Mouse (Mus musculus): ENCODE results near the gene Gm5767. TPM values are rescaled to one million over a fixed set of nuclear protein-coding genes. Genes with fewer than 3 reads are reported as not detected.
"Not testable (repeated sequence)": the region's sequence is repeated elsewhere in the genome, so short reads cannot be mapped to it uniquely, and the experiment has no call there.

Gene Gm5767
- polyA plus RNA-seq, 1 experiment from 2014 or later, result not detected

DNA sequence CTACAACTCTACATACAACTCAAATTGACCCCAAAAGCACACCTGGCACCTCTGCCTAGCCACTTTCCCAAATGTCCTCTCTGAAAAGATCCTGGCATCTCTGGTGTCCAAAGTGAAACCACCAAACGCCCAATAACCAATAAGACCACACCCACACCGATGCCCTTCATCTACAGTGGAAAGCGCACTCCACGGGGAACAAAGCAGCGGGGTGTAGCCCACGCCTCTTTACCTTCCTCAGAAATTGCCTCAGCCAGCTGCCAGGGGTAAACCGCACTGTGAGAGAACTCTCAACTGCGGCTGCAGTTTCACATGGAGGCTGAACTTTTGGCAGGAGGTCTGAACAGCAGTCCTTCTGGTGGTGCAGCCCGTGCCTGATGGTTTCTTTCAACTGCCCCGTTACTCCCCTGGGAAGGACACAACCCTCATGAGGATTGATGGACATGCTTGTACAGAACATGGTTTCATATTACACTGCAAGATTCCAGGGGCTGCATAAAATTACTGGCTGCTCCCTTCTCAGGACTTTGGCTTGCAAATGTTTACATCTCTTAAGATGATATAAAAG, 35.0 kb downstream of the Gm5767 start:
- no peak for ATAC-seq (replicated peaks; ENCODE audit: insufficient number of reproducible peaks, insufficient read depth, low FRiP score, low read depth)
- H3K4me2 ChIP-seq, result no peak overlapping the region
- 72% methylated on average over 10 of the region's 10 CpGs for WGBS

DNA sequence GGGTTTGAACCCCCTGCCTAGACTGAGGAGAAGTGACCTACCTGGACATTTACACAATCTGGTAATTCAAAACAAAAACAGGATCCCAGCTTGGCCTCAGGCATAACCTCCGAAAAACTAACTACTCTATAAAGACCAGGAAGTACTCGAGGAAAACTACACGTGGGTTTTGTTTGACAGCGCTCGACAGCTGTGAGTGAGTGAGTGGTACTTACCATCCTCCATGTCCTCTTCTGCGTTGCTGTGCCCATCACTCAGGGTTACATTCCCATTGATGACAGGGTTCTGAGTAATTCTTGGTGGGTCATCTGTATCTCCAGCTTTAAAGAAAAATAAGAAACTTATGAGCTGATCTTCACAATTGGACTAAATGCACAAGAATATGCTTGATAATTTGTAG, 35.7 kb downstream of the Gm5767 start:
- Histone ChIP-seq H3K4me3 (no peak overlapping the region), H3K27ac (no peak overlapping the region), H3K4me2 (no peak overlapping the region), H3K9ac (no peak overlapping the region), H3K36me3 (peaks cover 42% of the 10 kb centered on the region), H3K9me3 (replicated peaks) (no peaks in the 10 kb centered on the region), H3K27me3 (no peaks in the 10 kb centered on the region), H3K4me1 (replicated peaks) (peaks cover 22% of the 10 kb centered on the region)
- WGBS, result 63% methylated on average over 6 of the region's 6 CpGs
- no peak for ATAC-seq (replicated peaks; ENCODE audit: insufficient number of reproducible peaks, insufficient read depth, low FRiP score, low read depth)

More for the DNA sequence above, 35.0 kb downstream of the Gm5767 start:
- Histone ChIP-seq H3K9me3 (replicated peaks) (no peaks in the 10 kb centered on the region), H3K27ac (no peak overlapping the region), H3K36me3 (peaks cover 49% of the 10 kb centered on the region), H3K4me1 (replicated peaks) (peaks cover 22% of the 10 kb centered on the region), H3K9ac (no peak overlapping the region), H3K4me3 (no peak overlapping the region), H3K27me3 (no peaks in the 10 kb centered on the region)

DNA sequence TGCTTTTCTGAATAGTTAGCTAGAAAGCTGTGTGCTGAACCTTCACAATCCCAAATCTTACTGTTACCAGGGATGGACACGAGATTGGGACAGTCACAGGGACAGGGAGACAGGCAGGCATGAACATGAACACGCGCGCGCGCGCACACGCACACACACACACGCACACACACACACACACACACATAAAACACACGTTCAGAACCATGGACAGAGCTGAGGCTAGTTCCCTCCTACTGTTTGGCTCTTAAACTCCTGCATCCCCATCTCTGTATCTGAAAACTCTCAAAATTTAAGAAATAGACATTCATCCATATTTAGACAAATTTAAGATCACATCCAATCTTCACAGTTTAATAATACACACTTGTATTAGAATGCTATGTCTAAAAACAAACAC, 37.2 kb downstream of the Gm5767 start:
- ATAC-seq (replicated peaks; ENCODE audit: insufficient number of reproducible peaks, insufficient read depth, low FRiP score, low read depth), result no peak
- H3K27me3 ChIP-seq, result no peaks in the 10 kb centered on the region
- 89% methylated on average over 10 of the region's 10 CpGs for WGBS

DNA sequence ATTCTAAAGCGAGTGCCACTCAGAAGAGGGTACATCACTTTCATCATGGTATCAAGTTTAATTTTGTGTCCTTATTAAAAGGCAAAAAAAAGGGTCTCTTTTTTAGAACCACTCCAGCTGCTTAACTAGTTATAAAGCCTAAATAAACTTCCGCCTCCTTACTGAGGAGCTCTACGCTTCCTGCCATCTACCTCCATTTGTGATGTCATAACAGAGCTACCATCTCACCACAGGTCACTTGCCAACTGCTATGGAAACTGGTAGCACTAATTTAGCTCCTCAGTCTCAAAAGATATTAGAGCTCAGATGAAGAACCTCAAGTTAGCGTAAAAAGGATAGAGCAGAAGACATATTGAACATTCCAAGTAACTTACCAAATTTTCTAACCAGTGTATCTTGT, 39.9 kb downstream of the Gm5767 start:
- 93% methylated on average over 4 of the region's 4 CpGs for WGBS
- H3K4me2 ChIP-seq, result no peak overlapping the region
- H3K4me3 ChIP-seq, result no peak overlapping the region
- H3K9me3 ChIP-seq (replicated peaks), result no peaks in the 10 kb centered on the region
- no peak overlapping the region for H3K9ac ChIP-seq
- H3K27me3 ChIP-seq, result no peaks in the 10 kb centered on the region
- no peak for ATAC-seq (replicated peaks; ENCODE audit: insufficient number of reproducible peaks, insufficient read depth, low FRiP score, low read depth)
- H3K4me1 ChIP-seq (replicated peaks), result peaks cover 13% of the 10 kb centered on the region
- peaks cover 10% of the 10 kb centered on the region; the same call in 1 of the 2 replicates for H3K36me3 ChIP-seq
- H3K27ac ChIP-seq, result no peak overlapping the region

More for the DNA sequence above, 37.2 kb downstream of the Gm5767 start:
- Histone ChIP-seq H3K4me1 (replicated peaks) (peaks cover 21% of the 10 kb centered on the region), H3K9me3 (replicated peaks) (no peaks in the 10 kb centered on the region), H3K4me2 (no peak overlapping the region), H3K27ac (no peak overlapping the region), H3K9ac (no peak overlapping the region), H3K36me3 (peaks cover 28% of the 10 kb centered on the region), H3K4me3 (no peak overlapping the region)

DNA sequence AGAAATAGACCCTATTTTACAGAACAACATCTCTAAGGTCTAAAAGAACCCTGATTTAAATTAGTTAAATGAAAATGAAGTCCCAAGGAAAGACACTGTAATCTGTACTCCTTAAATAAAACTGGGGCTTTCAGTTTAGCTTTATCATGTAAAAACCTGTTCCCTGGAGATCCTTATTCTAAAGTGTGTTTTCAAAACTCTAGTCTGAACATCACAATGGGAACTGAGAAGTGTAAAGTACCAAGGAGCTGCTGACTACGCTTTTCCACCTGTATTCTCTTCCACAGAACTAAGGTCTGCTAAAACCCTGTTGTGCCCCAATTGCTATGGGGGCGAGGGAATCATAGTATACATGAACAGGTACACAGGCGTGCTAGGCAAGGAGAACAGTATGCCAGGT, 43.5 kb downstream of the Gm5767 start:
- Histone ChIP-seq H3K9ac (no peak overlapping the region), H3K4me3 (no peak overlapping the region), H3K4me2 (no peak overlapping the region), H3K27ac (no peak overlapping the region), H3K9me3 (replicated peaks) (no peaks in the 10 kb centered on the region), H3K4me1 (replicated peaks) (peaks cover 12% of the 10 kb centered on the region; the same call in 1 of the 2 replicates), H3K36me3 (no peaks in the 10 kb centered on the region), H3K27me3 (no peaks in the 10 kb centered on the region)
- 85% methylated on average over 3 of the region's 3 CpGs for WGBS
- ATAC-seq (replicated peaks; ENCODE audit: insufficient number of reproducible peaks, insufficient read depth, low FRiP score, low read depth), result no peak

DNA sequence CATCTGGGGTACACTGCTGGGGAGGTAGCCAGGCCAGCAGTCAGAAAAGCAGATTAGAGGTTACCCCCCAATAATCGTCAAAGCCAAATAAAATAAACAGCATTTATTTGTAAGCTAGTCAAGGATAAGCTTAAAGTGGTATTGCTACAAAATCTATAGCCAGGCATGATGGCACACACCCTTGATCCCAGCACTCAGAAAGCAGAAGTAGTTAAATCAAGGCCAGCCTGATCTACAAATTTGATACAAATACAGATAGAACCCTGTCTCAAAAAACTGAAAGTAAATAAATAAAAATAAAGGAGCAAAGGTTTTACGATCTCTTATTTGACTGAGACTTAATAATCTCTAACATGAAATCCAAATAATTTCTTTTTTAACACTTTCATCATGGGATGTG, 45.2 kb downstream of the Gm5767 start:
- Histone ChIP-seq H3K9me3 (replicated peaks) (no peaks in the 10 kb centered on the region), H3K9ac (no peak overlapping the region), H3K36me3 (no peaks in the 10 kb centered on the region), H3K4me3 (no peak overlapping the region), H3K27me3 (no peaks in the 10 kb centered on the region), H3K4me1 (replicated peaks) (peaks cover 16% of the 10 kb centered on the region), H3K27ac (no peak overlapping the region), H3K4me2 (no peak overlapping the region)
- ATAC-seq (replicated peaks; ENCODE audit: insufficient number of reproducible peaks, insufficient read depth, low FRiP score, low read depth), result no peak
- WGBS, result 83% methylated on average over 2 of the region's 2 CpGs

DNA sequence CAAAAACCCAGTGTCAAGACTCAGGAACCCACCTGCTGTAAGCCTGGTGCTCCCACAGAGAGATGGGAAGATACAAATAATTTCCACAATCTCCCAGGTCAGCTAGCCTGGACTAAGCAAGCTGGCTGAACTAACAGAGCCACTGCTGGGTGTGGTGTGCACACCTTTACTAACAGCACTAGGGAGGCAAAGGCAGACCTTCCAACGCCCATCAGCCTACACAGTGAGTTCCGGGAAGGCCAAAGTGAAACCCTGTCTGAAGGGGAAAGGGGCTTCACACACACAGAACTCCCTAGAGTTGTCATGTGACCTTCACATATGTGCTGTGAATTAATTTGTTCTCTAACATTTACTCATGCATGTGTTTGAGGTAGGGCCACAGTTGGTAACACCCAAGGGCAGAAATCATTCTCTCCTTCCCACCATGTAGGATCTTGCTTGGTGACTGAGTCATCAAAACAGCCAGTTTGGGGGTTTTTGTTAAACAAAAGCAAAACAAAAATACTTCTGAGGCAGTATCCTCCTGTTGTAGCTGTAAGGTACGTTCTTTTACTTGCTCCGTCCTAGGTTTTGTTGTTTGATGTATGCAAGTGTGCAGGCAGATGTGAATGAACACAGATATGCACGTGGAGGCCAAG, 47.7 kb downstream of the Gm5767 start:
- 82% methylated on average over 5 of the region's 5 CpGs for WGBS

DNA sequence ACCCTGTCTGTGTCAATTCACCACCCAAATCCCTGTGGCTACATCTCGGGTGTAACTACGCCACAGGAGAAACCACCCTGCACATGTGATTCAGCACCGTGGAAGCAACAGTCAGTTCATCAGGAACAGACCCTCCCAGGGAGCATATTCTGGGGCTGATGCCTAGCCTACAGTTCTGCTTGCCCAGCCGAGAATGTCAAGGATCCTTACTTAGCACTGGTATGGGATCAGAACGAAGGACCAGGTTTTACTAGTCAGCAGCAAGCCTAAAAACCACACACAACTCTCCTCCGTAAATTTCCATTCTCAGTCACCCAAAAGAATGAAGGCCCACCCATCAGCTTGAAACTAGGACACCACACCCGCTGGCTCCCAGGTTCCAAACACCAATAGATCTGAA, 51.1 kb downstream of the Gm5767 start:
- WGBS, result 76% methylated on average over 7 of the region's 7 CpGs
- no peak overlapping the region for H3K4me3 ChIP-seq
- H3K9me3 ChIP-seq (replicated peaks), result no peaks in the 10 kb centered on the region
- no peaks in the 10 kb centered on the region for H3K27me3 ChIP-seq
- ATAC-seq (replicated peaks; ENCODE audit: insufficient number of reproducible peaks, insufficient read depth, low FRiP score, low read depth), result no peak
- H3K4me1 ChIP-seq (replicated peaks), result peaks cover 46% of the 10 kb centered on the region
- H3K4me2 ChIP-seq, result no peak overlapping the region
- no peaks in the 10 kb centered on the region for H3K36me3 ChIP-seq
- H3K9ac ChIP-seq, result no peak overlapping the region
- no peak overlapping the region for H3K27ac ChIP-seq

More for the DNA sequence above, 47.7 kb downstream of the Gm5767 start:
- Histone ChIP-seq H3K27me3 (no peaks in the 10 kb centered on the region), H3K4me2 (no peak overlapping the region), H3K36me3 (no peaks in the 10 kb centered on the region), H3K9ac (no peak overlapping the region), H3K27ac (no peak overlapping the region), H3K4me3 (no peak overlapping the region), H3K4me1 (replicated peaks) (peaks cover 21% of the 10 kb centered on the region), H3K9me3 (replicated peaks) (no peaks in the 10 kb centered on the region)
- no peak for ATAC-seq (replicated peaks; ENCODE audit: insufficient number of reproducible peaks, insufficient read depth, low FRiP score, low read depth)

DNA sequence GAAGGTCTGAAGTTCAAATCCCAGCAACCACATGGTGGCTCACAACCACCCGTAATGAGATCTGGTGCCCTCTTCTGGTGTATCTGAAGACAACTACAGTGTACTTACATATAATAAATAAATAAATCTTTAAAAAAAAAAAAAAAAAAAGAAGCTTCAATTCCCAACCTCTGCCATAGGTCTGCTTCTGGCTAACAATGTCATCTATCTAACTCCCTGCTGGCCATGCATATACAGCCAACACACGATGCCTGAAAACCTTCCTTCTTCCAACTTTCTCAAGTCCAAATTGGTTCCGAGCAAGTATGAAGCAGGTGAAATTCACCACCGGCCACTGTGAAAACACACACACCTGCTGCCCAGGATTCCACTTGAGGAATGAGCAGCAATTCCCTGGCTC, 51.9 kb downstream of the Gm5767 start:
- not testable (repeated sequence) for H3K27me3 ChIP-seq; H3K27ac ChIP-seq; H3K4me2 ChIP-seq; H3K36me3 ChIP-seq; H3K4me3 ChIP-seq; H3K9ac ChIP-seq; H3K9me3 ChIP-seq (replicated peaks); ATAC-seq (replicated peaks; ENCODE audit: insufficient number of reproducible peaks, insufficient read depth, low FRiP score, low read depth)
- WGBS, result 82% methylated on average over 4 of the region's 4 CpGs
- H3K4me1 ChIP-seq (replicated peaks), result peaks cover 53% of the 10 kb centered on the region

Other genes starting within 250 kb of the Gm5767 start
- gene Mettl22, start 210.0 kb upstream of the Gm5767 start, polyA plus RNA-seq (2015; fragmentation: Nextera tagmentation; extraction: Ambion mirVana), result 37.9 TPM in 2 replicates
- 25.7 and 33.8 TPM in 2 replicates for gene Abat, start 167.3 kb upstream of the Gm5767 start, polyA plus RNA-seq (2015; fragmentation: Nextera tagmentation; extraction: Ambion mirVana)
- 34.9 and 39.1 TPM in 2 replicates for gene Pmm2, start 43.1 kb upstream of the Gm5767 start, polyA plus RNA-seq (2015; fragmentation: Nextera tagmentation; extraction: Ambion mirVana)
- 14.9 and 18.4 TPM in 2 replicates for gene Tmem186, start 43.1 kb upstream of the Gm5767 start, polyA plus RNA-seq (2015; fragmentation: Nextera tagmentation; extraction: Ambion mirVana)
- 71.1 and 82.7 TPM in 2 replicates for gene Carhsp1, start 8.6 kb upstream of the Gm5767 start, polyA plus RNA-seq (2015; fragmentation: Nextera tagmentation; extraction: Ambion mirVana)
- 12.5 and 15.6 TPM in 2 replicates for gene Usp7, start 111.5 kb downstream of the Gm5767 start, polyA plus RNA-seq (2015; fragmentation: Nextera tagmentation; extraction: Ambion mirVana)
- gene 1810013L24Rik, start 149.3 kb downstream of the Gm5767 start, polyA plus RNA-seq (2015; fragmentation: Nextera tagmentation; extraction: Ambion mirVana), result 16.3 and 17.9 TPM in 2 replicates